Mouse (Mus musculus) cerebellum, adult 2 months (tissue): ENCODE data around the gene Copg1.

Experiments
- CTCF ChIP-seq: fragments of 200-500 bp; IDR thresholded peaks from 2 replicates; pipeline ENCODE4 v1.5.1; 2011; ENCODE audit warnings: low read depth, mild to moderate bottlenecking, control low read depth, low read length, moderate library complexity, borderline replicate concordance; ENCODE audit not compliant: insufficient read depth
- POLR2A ChIP-seq: fragments of 200-500 bp; IDR thresholded peaks from 2 replicates; pipeline ENCODE4 v1.6.1; 2011; ENCODE audit warnings: low read length, control low read depth, borderline replicate concordance; ENCODE audit not compliant: insufficient read depth

GRCm38 (mm10) chr6:87879010-87879409 is 8.6 kb upstream of the Copg1 start:
- TF ChIP-seq CTCF (no peak), POLR2A (no peak)
